Mouse (Mus musculus) MEL (cell line): Measurements from ENCODE around the gene Il10. TPM values are rescaled to one million over a fixed set of nuclear protein-coding genes. Genes with fewer than 3 reads are reported as not detected.
"Not testable (repeated sequence)": the region's sequence is repeated elsewhere in the genome, so short reads cannot be mapped to it uniquely, and the experiment has no call there.

ENCODE experiments used
- DNase-seq: peaks from one replicate; pipeline ENCODE4 v3.0.0; 2011; ENCODE audit warnings: low read depth, low spot score
- H3K27ac ChIP-seq: 2 replicates; pipeline ENCODE4 v1.5.1; 2012; ENCODE audit warnings: low read depth, mild to moderate bottlenecking, control low read depth, low read length, moderate library complexity; ENCODE audit not compliant: control insufficient read depth
- H3K27me3 ChIP-seq, 2 experiments: fragments of 150-350 bp in 1 of 2; sonication (generic) in 1 of 2; 2 replicates each; pipeline ENCODE4 v1.6.1; 2012; ENCODE audit warnings: low read length in 2 of 2, mild to moderate bottlenecking in 2 of 2, improper control_type of control experiment in 1 of 2, moderate library complexity in 1 of 2; ENCODE audit not compliant: insufficient read depth in 2 of 2, control insufficient read depth in 1 of 2
- H3K36me3 ChIP-seq, 2 experiments: 2 replicates each; pipeline ENCODE4 v1.6.1; 2012 to 2014; ENCODE audit warnings: low read length in 2 of 2, improper control_type of control experiment in 1 of 2, inconsistent platforms in 1 of 2, mild to moderate bottlenecking in 1 of 2; ENCODE audit not compliant: insufficient read depth in 2 of 2, control insufficient read depth in 1 of 2
- H3K4me1 ChIP-seq, 2 experiments: fragments of 150-350 bp in 1 of 2; sonication (generic) in 1 of 2; 2 replicates each; pipeline ENCODE4 v1.6.1; 2012; ENCODE audit warnings: low read length in 2 of 2, improper control_type of control experiment in 1 of 2, mild to moderate bottlenecking in 1 of 2; ENCODE audit not compliant: insufficient read depth in 2 of 2, control insufficient read depth in 1 of 2
- H3K4me3 ChIP-seq, 2 experiments: fragments of 150-350 bp in 1 of 2; sonication (generic) in 1 of 2; 2 replicates each; pipeline ENCODE4 v1.5.1; 2012; ENCODE audit warnings: low read depth in 2 of 2, low read length in 2 of 2, mild to moderate bottlenecking in 2 of 2, moderate library complexity in 2 of 2, control low read depth in 1 of 2, improper control_type of control experiment in 1 of 2; ENCODE audit not compliant: control insufficient read depth in 1 of 2, insufficient read depth in 1 of 2
- H3K79me2 ChIP-seq: 2 replicates; pipeline ENCODE4 v1.6.1; 2012; ENCODE audit warnings: mild to moderate bottlenecking, low read length, moderate library complexity; ENCODE audit not compliant: control insufficient read depth, poor library complexity, insufficient read depth
- H3K9ac ChIP-seq: 2 replicates; pipeline ENCODE4 v1.6.1; 2012; ENCODE audit warnings: low read depth, mild to moderate bottlenecking, control low read depth, low read length, moderate library complexity; ENCODE audit not compliant: control insufficient read depth, poor library complexity, severe bottlenecking
- H3K9me3 ChIP-seq: fragments of 150-350 bp; sonication (generic); replicated peaks from 2 replicates; pipeline ENCODE4 v1.6.1; 2012; ENCODE audit warnings: mild to moderate bottlenecking, low read length, improper control_type of control experiment, moderate library complexity; ENCODE audit not compliant: insufficient read depth
- BHLHE40 ChIP-seq: IDR thresholded peaks from 2 replicates; pipeline ENCODE4 v1.6.1; 2012; ENCODE audit warnings: low read depth, mild to moderate bottlenecking, inconsistent platforms, low read length, improper control_type of control experiment, borderline replicate concordance
- CHD2 ChIP-seq: IDR thresholded peaks from 2 replicates; pipeline ENCODE4 v1.6.1; 2011; ENCODE audit warnings: low read length, improper control_type of control experiment
- CTCF ChIP-seq, 3 experiments: IDR thresholded peaks in 2 of 3; conservative IDR thresholded peaks in 1 of 3; 2 replicates each; pipeline ENCODE4 v1.5.1; 2011 to 2012; ENCODE audit warnings: low read length in 3 of 3, low read depth in 2 of 3, mild to moderate bottlenecking in 2 of 3, improper control_type of control experiment in 1 of 3, inconsistent platforms in 1 of 3, mixed read lengths in 1 of 3, moderate library complexity in 1 of 3; ENCODE audit not compliant: control insufficient read depth in 1 of 3, insufficient read depth in 1 of 3, poor library complexity in 1 of 3, severe bottlenecking in 1 of 3
- GATA1 ChIP-seq: IDR thresholded peaks from 2 replicates; pipeline ENCODE4 v1.6.1; 2011; ENCODE audit warnings: low read depth, low read length, improper control_type of control experiment
- HCFC1 ChIP-seq: IDR thresholded peaks from 2 replicates; pipeline ENCODE4 v1.6.1; 2012; ENCODE audit warnings: low read depth, mild to moderate bottlenecking, inconsistent platforms, low read length, improper control_type of control experiment, moderate library complexity
- KAT2A ChIP-seq: conservative IDR thresholded peaks from 2 replicates; pipeline ENCODE4 v1.6.1; 2012; ENCODE audit warnings: low read depth, low read length, improper control_type of control experiment, inconsistent platforms
- MEF2A ChIP-seq: IDR thresholded peaks from 2 replicates; pipeline ENCODE4 v1.6.1; 2014; ENCODE audit warnings: low read depth, mild to moderate bottlenecking, inconsistent platforms, low read length, improper control_type of control experiment; ENCODE audit not compliant: poor library complexity, insufficient replicate concordance, severe bottlenecking; ENCODE audit errors: extremely low read depth
- MYB ChIP-seq: IDR thresholded peaks from 2 replicates; pipeline ENCODE4 v1.6.1; 2011; ENCODE audit warnings: mild to moderate bottlenecking, low read depth, low read length, improper control_type of control experiment
- MYC ChIP-seq: IDR thresholded peaks from 2 replicates; pipeline ENCODE4 v1.6.1; 2011; ENCODE audit warnings: low read depth, mild to moderate bottlenecking, low read length, improper control_type of control experiment, moderate library complexity
- POLR2A ChIP-seq, 2 experiments: IDR thresholded peaks; 2 replicates each; pipeline ENCODE4 v1.6.1; 2011 to 2012; ENCODE audit warnings: low read length in 2 of 2, mild to moderate bottlenecking in 2 of 2, control low read depth in 1 of 2, improper control_type of control experiment in 1 of 2, low read depth in 1 of 2, moderate library complexity in 1 of 2; ENCODE audit not compliant: control insufficient read depth in 1 of 2, insufficient read depth in 1 of 2, poor library complexity in 1 of 2
- POLR2AphosphoS2 ChIP-seq: IDR thresholded peaks from 2 replicates; pipeline ENCODE4 v1.6.1; 2011; ENCODE audit warnings: low read length, improper control_type of control experiment
- POLR2AphosphoS5 ChIP-seq: IDR thresholded peaks from 2 replicates; pipeline ENCODE4 v1.6.1; 2012; ENCODE audit warnings: low read depth, borderline replicate concordance, mild to moderate bottlenecking, inconsistent platforms, low read length, moderate library complexity, mixed read lengths
- RAD21 ChIP-seq: IDR thresholded peaks from 2 replicates; pipeline ENCODE4 v1.6.1; 2011; ENCODE audit warnings: mild to moderate bottlenecking, low read depth, low read length, improper control_type of control experiment
- TBP ChIP-seq: IDR thresholded peaks from 2 replicates; pipeline ENCODE4 v1.8.0; 2011; ENCODE audit warnings: low read depth, low read length, improper control_type of control experiment
- UBTF ChIP-seq: IDR thresholded peaks from 2 replicates; pipeline ENCODE4 v1.6.1; 2012; ENCODE audit warnings: low read depth, mild to moderate bottlenecking, inconsistent platforms, low read length, improper control_type of control experiment, moderate library complexity, borderline replicate concordance; ENCODE audit not compliant: insufficient read depth
- ZC3H11A ChIP-seq: IDR thresholded peaks from 2 replicates; pipeline ENCODE4 v1.6.1; 2012; ENCODE audit warnings: low read depth, mild to moderate bottlenecking, inconsistent platforms, low read length, improper control_type of control experiment
- ZMIZ1 ChIP-seq: IDR thresholded peaks from 2 replicates; pipeline ENCODE4 v1.6.1; 2012; ENCODE audit warnings: low read depth, mild to moderate bottlenecking, inconsistent platforms, low read length, improper control_type of control experiment, moderate library complexity
- polyA plus RNA-seq, 2 experiments: library from polyadenylated mRNA; stranded (reverse) in 1 of 2; unstranded in 1 of 2; fragments of >175 nt in 1 of 2; fragments of >200 nt in 1 of 2; gene quantifications; 2 replicates each; pipeline versions ENCODE4 v1.2.1 to v1.2.4; 2012; ENCODE audit warnings: low replicate concordance in 2 of 2, low read depth in 1 of 2; ENCODE audit not compliant: insufficient read length in 2 of 2, insufficient read depth in 1 of 2, missing spikeins in 1 of 2
- total RNA-seq: library from RNA; depleted of rRNA; stranded (reverse); fragments of 300-350 nt; gene quantifications from 2 replicates; pipeline ENCODE4 v1.2.3, GENCODE M21; 2012

Gene Il10
- total and polyA plus RNA-seq, 3 experiments, result not detected

- DNase-seq, result no peak
- H3K27ac ChIP-seq, result no peak overlapping the region
- no peaks in the 10 kb centered on the region for H3K79me2 ChIP-seq
- TF ChIP-seq RAD21, result no peak
- H3K4me1 ChIP-seq, result no peaks in the 10 kb centered on the region
- H3K9me3 ChIP-seq, result no peaks in the 10 kb centered on the region
- H3K36me3 ChIP-seq, result no peaks in the 10 kb centered on the region
- peaks cover 11 to 13% of the 10 kb centered on the region in 2 experiments for H3K27me3 ChIP-seq
- H3K9ac ChIP-seq, result no peak overlapping the region
- H3K4me3 ChIP-seq, result no peak overlapping the region
Observed at GRCm38 (mm10) chr1:131021438-131021837, 1.8 kb downstream of the Il10 start.

- no peaks in the 10 kb centered on the region for H3K79me2 ChIP-seq
- no peaks in the 10 kb centered on the region for H3K9me3 ChIP-seq
- H3K27me3 ChIP-seq, result peaks cover 11 to 13% of the 10 kb centered on the region in 2 experiments
- H3K4me1 ChIP-seq, result no peaks in the 10 kb centered on the region
- no peak for DNase-seq
- H3K36me3 ChIP-seq, result no peaks in the 10 kb centered on the region
- no peak for TF ChIP-seq CHD2
- no peak for TF ChIP-seq TBP
- no peak for TF ChIP-seq UBTF
- no peak for TF ChIP-seq POLR2AphosphoS5
- TF ChIP-seq KAT2A, result no peak
- no peak for TF ChIP-seq MEF2A
- no peak for TF ChIP-seq ZMIZ1
- TF ChIP-seq ZC3H11A, result no peak
- TF ChIP-seq BHLHE40, result no peak
- no peak for TF ChIP-seq GATA1
- no peak for TF ChIP-seq MYB
- no peak for TF ChIP-seq MYC
- TF ChIP-seq HCFC1, result no peak
- TF ChIP-seq, all 39 proteins: peak for 0
- Histone ChIP-seq H3K27ac (no peak overlapping the region), H3K9ac (no peak overlapping the region), H3K4me3 (no peak overlapping the region)
Observed at GRCm38 (mm10) chr1:131021900-131022590, 2.4 kb downstream of the Il10 start.

- DNase-seq, result no peak
- TF ChIP-seq BHLHE40 (no peak), POLR2A (IDR thresholded peaks at IDR 0.05; ENCODE audit: control insufficient read depth in 1 of 2, insufficient read depth in 1 of 2, low read depth in 1 of 2, low read length in 2 of 2, poor library complexity in 1 of 2) (no peak), ZC3H11A (no peak), POLR2AphosphoS2 (no peak), CTCF (IDR thresholded peaks at IDR 0.05 in 2 of 3, conservative IDR thresholded peaks at IDR 0.05 in 1 of 3; ENCODE audit: control insufficient read depth in 1 of 3, insufficient read depth in 1 of 3, low read depth in 2 of 3, low read length in 3 of 3, poor library complexity in 1 of 3, severe bottlenecking in 1 of 3) (no peak)
- H3K4me1 ChIP-seq, result no peaks in the 10 kb centered on the region
Observed at GRCm38 (mm10) chr1:131022591-131023249, 3.1 kb downstream of the Il10 start.

GRCm38 (mm10) chr1:131023250-131023858 is 3.7 kb downstream of the Il10 start:
- H3K4me1 ChIP-seq, H3K9me3 ChIP-seq, H3K27ac ChIP-seq, H3K79me2 ChIP-seq, DNase-seq, H3K4me3 ChIP-seq, H3K36me3 ChIP-seq, H3K9ac ChIP-seq: not testable (repeated sequence)
- H3K27me3 ChIP-seq, result peaks cover 11 to 13% of the 10 kb centered on the region in 2 experiments

More at GRCm38 (mm10) chr1:131022591-131023249, 3.1 kb downstream of the Il10 start:
- no peaks in the 10 kb centered on the region for H3K36me3 ChIP-seq
- no peak overlapping the region for H3K27ac ChIP-seq
- peaks cover 11 to 13% of the 10 kb centered on the region in 2 experiments for H3K27me3 ChIP-seq
- no peak overlapping the region for H3K9ac ChIP-seq
- no peak overlapping the region for H3K4me3 ChIP-seq
- H3K9me3 ChIP-seq, result no peaks in the 10 kb centered on the region
- no peaks in the 10 kb centered on the region for H3K79me2 ChIP-seq
